Mouse (Mus musculus): Measurements from ENCODE around the gene Psmg3. TPM values are rescaled to one million over a fixed set of nuclear protein-coding genes. Genes with fewer than 3 reads are reported as not detected.
A peak's percentile ranks its signal among the peaks of the same experiment; 100 is the strongest.

Gene Psmg3
- 74.5 and 77.3 TPM in 2 replicates for polyA plus RNA-seq (2014; fragmentation: Nextera tagmentation; extraction: Ambion mirVana)

- Histone ChIP-seq H3K4me1 (replicated peaks; ENCODE audit: control insufficient read depth, insufficient read depth, low read length) (peaks cover 8% of the 10 kb centered on the region), H3K27me3 (ENCODE audit: control insufficient read depth, insufficient read depth, low read length) (no peaks in the 10 kb centered on the region), H3K27ac (ENCODE audit: low read depth, low read length) (peak within 1 kb of the TSS; percentile 56), H3K9ac (ENCODE audit: low read depth, low read length) (peak within 1 kb of the TSS; percentile 77), H3K36me3 (ENCODE audit: control insufficient read depth, insufficient read depth, low read length) (peaks cover 3% of the 10 kb centered on the region; the same call in 1 of the 2 replicates), H3K9me3 (ENCODE audit: control insufficient read depth, low read length) (no peaks in the 10 kb centered on the region), H3K4me2 (replicated peaks; ENCODE audit: low read depth, low read length) (peak within 1 kb of the TSS; percentile 82), H3K4me3 (ENCODE audit: low read depth, low read length) (peak within 1 kb of the TSS; percentile 85)
- peak; percentile 97 for DNase-seq (ENCODE audit: low spot score)
- WGBS: under 1% methylated on average over 43 of the region's 43 CpGs
- peak; percentile 86 for ATAC-seq (ENCODE audit: low FRiP score)
These were observed at the start of gene Psmg3, which contains the start of gene Gm26938 for GRCm38 (mm10) chr5:139826357-139827055. Gene Psmg3 (minus strand): TSS chr5:139826885. Gene Gm26938 (minus strand): TSS chr5:139826407.

- no peak overlapping the region for H3K4me3 ChIP-seq (ENCODE audit: low read depth, low read length)
- no peak overlapping the region for H3K27ac ChIP-seq (ENCODE audit: low read depth, low read length)
- H3K9ac ChIP-seq (ENCODE audit: low read depth, low read length): no peak overlapping the region
- DNase-seq (ENCODE audit: low spot score) (no peak), ATAC-seq (ENCODE audit: low FRiP score) (no peak)
- no peaks in the 10 kb centered on the region for H3K9me3 ChIP-seq (ENCODE audit: control insufficient read depth, low read length)
- H3K27me3 ChIP-seq (ENCODE audit: control insufficient read depth, insufficient read depth, low read length): no peaks in the 10 kb centered on the region
- no peak overlapping the region for H3K4me2 ChIP-seq (replicated peaks; ENCODE audit: low read depth, low read length)
- no peaks in the 10 kb centered on the region for H3K4me1 ChIP-seq (replicated peaks; ENCODE audit: control insufficient read depth, insufficient read depth, low read length)
- WGBS: 79% methylated on average over 1 of the region's 1 CpGs
- H3K36me3 ChIP-seq (ENCODE audit: control insufficient read depth, insufficient read depth, low read length): no peaks in the 10 kb centered on the region
These were observed 44.8 kb upstream of the Psmg3 start for GRCm38 (mm10) chr5:139871526-139871925.

DNA sequence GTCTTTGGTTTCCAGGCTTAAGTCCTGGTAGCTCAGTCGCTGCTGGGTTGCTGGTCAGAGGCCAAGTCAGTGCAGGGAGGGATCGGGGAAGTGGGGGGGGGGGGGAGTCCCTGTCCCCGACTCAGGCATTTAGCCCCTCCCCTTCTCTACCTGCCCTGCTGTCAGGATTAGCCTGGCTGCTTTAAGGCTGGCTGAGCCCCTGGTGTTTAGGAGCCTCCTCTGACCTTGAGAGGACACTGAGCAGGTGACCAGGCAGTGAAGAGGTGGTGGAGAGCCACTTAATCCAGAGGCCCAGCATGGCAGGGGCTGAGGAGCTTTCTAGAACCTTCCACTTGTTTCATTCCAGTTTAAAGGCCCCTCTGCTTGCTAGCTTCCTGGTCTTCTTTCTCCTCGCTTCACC is 44.2 kb upstream of the Psmg3 start:
- Histone ChIP-seq H3K27me3 (ENCODE audit: control insufficient read depth, insufficient read depth, low read length) (no peaks in the 10 kb centered on the region), H3K4me3 (ENCODE audit: low read depth, low read length) (no peak overlapping the region), H3K4me2 (replicated peaks; ENCODE audit: low read depth, low read length) (no peak overlapping the region), H3K36me3 (ENCODE audit: control insufficient read depth, insufficient read depth, low read length) (no peaks in the 10 kb centered on the region), H3K4me1 (replicated peaks; ENCODE audit: control insufficient read depth, insufficient read depth, low read length) (no peaks in the 10 kb centered on the region), H3K9ac (ENCODE audit: low read depth, low read length) (no peak overlapping the region), H3K9me3 (ENCODE audit: control insufficient read depth, low read length) (no peaks in the 10 kb centered on the region), H3K27ac (ENCODE audit: low read depth, low read length) (no peak overlapping the region)
- no peak for ATAC-seq (ENCODE audit: low FRiP score)
- 13% methylated on average over 4 of the region's 4 CpGs for WGBS
- DNase-seq (ENCODE audit: low spot score): no peak

GRCm38 (mm10) chr5:139862759-139863158 is 36.1 kb upstream of the Psmg3 start:
- Histone ChIP-seq H3K9ac (ENCODE audit: low read depth, low read length) (no peak overlapping the region), H3K4me2 (replicated peaks; ENCODE audit: low read depth, low read length) (no peak overlapping the region), H3K9me3 (ENCODE audit: control insufficient read depth, low read length) (no peaks in the 10 kb centered on the region), H3K27ac (ENCODE audit: low read depth, low read length) (no peak overlapping the region), H3K36me3 (ENCODE audit: control insufficient read depth, insufficient read depth, low read length) (no peaks in the 10 kb centered on the region), H3K4me1 (replicated peaks; ENCODE audit: control insufficient read depth, insufficient read depth, low read length) (no peaks in the 10 kb centered on the region), H3K27me3 (ENCODE audit: control insufficient read depth, insufficient read depth, low read length) (no peaks in the 10 kb centered on the region), H3K4me3 (ENCODE audit: low read depth, low read length) (no peak overlapping the region)
- ATAC-seq (ENCODE audit: low FRiP score) (no peak), DNase-seq (ENCODE audit: low spot score) (no peak)
- 69% methylated on average over 4 of the region's 4 CpGs for WGBS

GRCm38 (mm10) chr5:139860328-139861104 is 33.8 kb upstream of the Psmg3 start:
- H3K27ac ChIP-seq (ENCODE audit: low read depth, low read length): no peak overlapping the region
- 0 out of 2 replicates have a peak overlapping the region, but pooled peaks have one; percentile 11 for H3K9ac ChIP-seq (ENCODE audit: low read depth, low read length)
- H3K4me1 ChIP-seq (replicated peaks; ENCODE audit: control insufficient read depth, insufficient read depth, low read length): no peaks in the 10 kb centered on the region
- no peak overlapping the region for H3K4me2 ChIP-seq (replicated peaks; ENCODE audit: low read depth, low read length)
- no peak for ATAC-seq (ENCODE audit: low FRiP score)
- peak; percentile 34 for DNase-seq (ENCODE audit: low spot score)
- H3K4me3 ChIP-seq (ENCODE audit: low read depth, low read length): no peak overlapping the region
- H3K36me3 ChIP-seq (ENCODE audit: control insufficient read depth, insufficient read depth, low read length): no peaks in the 10 kb centered on the region
- no peaks in the 10 kb centered on the region for H3K27me3 ChIP-seq (ENCODE audit: control insufficient read depth, insufficient read depth, low read length)
- no peaks in the 10 kb centered on the region for H3K9me3 ChIP-seq (ENCODE audit: control insufficient read depth, low read length)
- WGBS: 29% methylated on average over 15 of the region's 15 CpGs

DNA sequence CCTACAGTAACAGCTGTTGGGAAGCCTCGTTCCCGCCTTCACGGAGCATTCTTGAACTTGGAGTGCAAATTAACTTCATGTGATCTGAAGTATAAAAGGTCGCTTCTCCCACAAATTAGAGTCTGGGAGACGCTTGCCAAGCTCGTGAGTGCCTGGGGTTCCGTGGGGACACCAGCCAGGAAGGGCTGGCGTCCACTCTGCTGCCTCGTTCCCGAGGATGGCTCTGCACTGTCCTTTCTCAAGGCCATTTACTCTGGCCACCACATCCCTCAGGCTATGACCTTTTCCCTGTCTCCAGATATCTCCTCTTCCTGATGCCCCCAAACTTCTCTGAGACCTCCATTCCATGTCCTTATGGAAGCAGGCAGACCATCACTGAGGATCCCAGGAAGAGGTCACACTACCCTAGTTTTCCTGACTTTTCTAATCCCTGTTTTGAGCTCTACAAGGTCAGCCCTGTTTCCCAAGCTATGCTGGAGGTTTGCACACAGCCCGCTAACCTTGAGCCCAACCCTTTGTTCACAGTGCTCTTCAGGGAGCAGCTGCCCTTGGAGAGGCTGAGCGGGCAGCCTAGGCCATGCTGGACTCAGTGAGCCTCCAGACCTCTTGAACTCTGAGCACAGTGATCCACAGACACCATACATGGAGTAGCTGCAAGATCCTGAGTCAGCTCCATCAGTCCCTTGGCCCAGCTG is 23.1 kb upstream of the Psmg3 start:
- Histone ChIP-seq H3K4me3 (ENCODE audit: low read depth, low read length) (no peak overlapping the region), H3K36me3 (ENCODE audit: control insufficient read depth, insufficient read depth, low read length) (no peaks in the 10 kb centered on the region), H3K4me2 (replicated peaks; ENCODE audit: low read depth, low read length) (no peak overlapping the region), H3K27me3 (ENCODE audit: control insufficient read depth, insufficient read depth, low read length) (no peaks in the 10 kb centered on the region), H3K27ac (ENCODE audit: low read depth, low read length) (no peak overlapping the region), H3K4me1 (replicated peaks; ENCODE audit: control insufficient read depth, insufficient read depth, low read length) (no peaks in the 10 kb centered on the region), H3K9ac (ENCODE audit: low read depth, low read length) (no peak overlapping the region), H3K9me3 (ENCODE audit: control insufficient read depth, low read length) (no peaks in the 10 kb centered on the region)
- DNase-seq (ENCODE audit: low spot score): no peak
- ATAC-seq (ENCODE audit: low FRiP score): no peak
- whole genome bisulfite sequencing: 81% methylated on average over 12 of the region's 12 CpGs

- Histone ChIP-seq H3K4me2 (replicated peaks; ENCODE audit: low read depth, low read length) (no peak overlapping the region), H3K36me3 (ENCODE audit: control insufficient read depth, insufficient read depth, low read length) (no peaks in the 10 kb centered on the region), H3K27ac (ENCODE audit: low read depth, low read length) (no peak overlapping the region), H3K9ac (ENCODE audit: low read depth, low read length) (no peak overlapping the region), H3K4me3 (ENCODE audit: low read depth, low read length) (no peak overlapping the region), H3K9me3 (ENCODE audit: control insufficient read depth, low read length) (no peaks in the 10 kb centered on the region), H3K27me3 (ENCODE audit: control insufficient read depth, insufficient read depth, low read length) (no peaks in the 10 kb centered on the region), H3K4me1 (replicated peaks; ENCODE audit: control insufficient read depth, insufficient read depth, low read length) (no peaks in the 10 kb centered on the region)
- 29% methylated on average over 3 of the region's 3 CpGs for WGBS
- DNase-seq (ENCODE audit: low spot score) (peak; percentile 37), ATAC-seq (ENCODE audit: low FRiP score) (0 out of 2 replicates have a peak, but pooled peaks have one; percentile 35)
These were observed 12.5 kb upstream of the Psmg3 start for GRCm38 (mm10) chr5:139839142-139839541.

- 23% methylated on average over 2 of the region's 2 CpGs for WGBS
- ATAC-seq (ENCODE audit: low FRiP score) (peak; percentile 19; the same call in 1 of the 2 replicates), DNase-seq (ENCODE audit: low spot score) (peak; percentile 90)
- H3K4me1 ChIP-seq (replicated peaks; ENCODE audit: control insufficient read depth, insufficient read depth, low read length): no peaks in the 10 kb centered on the region
- no peaks in the 10 kb centered on the region for H3K9me3 ChIP-seq (ENCODE audit: control insufficient read depth, low read length)
- H3K4me3 ChIP-seq (ENCODE audit: low read depth, low read length): no peak overlapping the region
- no peaks in the 10 kb centered on the region for H3K27me3 ChIP-seq (ENCODE audit: control insufficient read depth, insufficient read depth, low read length)
- H3K27ac ChIP-seq (ENCODE audit: low read depth, low read length): no peak overlapping the region
- H3K9ac ChIP-seq (ENCODE audit: low read depth, low read length): no peak overlapping the region
- H3K4me2 ChIP-seq (replicated peaks; ENCODE audit: low read depth, low read length): no peak overlapping the region
- no peaks in the 10 kb centered on the region for H3K36me3 ChIP-seq (ENCODE audit: control insufficient read depth, insufficient read depth, low read length)
These were observed 11.8 kb upstream of the Psmg3 start for GRCm38 (mm10) chr5:139838476-139838892.

All from hindbrain, embryonic 11.5 days (tissue).